Mouse (Mus musculus): ENCODE results near the gene Slc22a2. TPM values are rescaled to one million over a fixed set of nuclear protein-coding genes. Genes with fewer than 3 reads are reported as not detected.

The Slc22a2 gene
- 0.01 and 0.02 TPM in 2 replicates for polyA plus RNA-seq (2012; rRNA removed)

GRCm38 (mm10) chr17:12583991-12584390 is at the start of gene Slc22a2:
Gene Slc22a2, plus strand, starts transcription at chr17:12584132.

GRCm38 (mm10) chr17:12675646-12676045 is 91.7 kb downstream of the Slc22a2 start, which contains the start of gene Slc22a1:
Gene Slc22a1, minus strand, starts transcription at chr17:12675829.

Other genes with a start within 250 kb of the Slc22a2 start
- gene Plg, start 205.5 kb upstream of the Slc22a2 start, polyA plus RNA-seq (2012; rRNA removed), result 192 and 205 TPM in 2 replicates
- gene Slc22a3, start 76.4 kb upstream of the Slc22a2 start, polyA plus RNA-seq (2012; rRNA removed), result 0.80 and 0.84 TPM in 2 replicates
- gene Slc22a1, start 91.7 kb downstream of the Slc22a2 start, polyA plus RNA-seq (2012; rRNA removed), result 0.01 and 0.08 TPM in 2 replicates
- 13.0 and 13.9 TPM in 2 replicates for gene Igf2r, start 185.5 kb downstream of the Slc22a2 start, polyA plus RNA-seq (2012; rRNA removed)